Mouse (Mus musculus) spleen, adult 12 weeks (tissue): Measurements from ENCODE around the gene Kctd21.

Experiments
- DNase-seq: peaks from one replicate; pipeline ENCODE4 v3.0.0; 2022; ENCODE audit warnings: low spot score

The Kctd21 gene

DNA sequence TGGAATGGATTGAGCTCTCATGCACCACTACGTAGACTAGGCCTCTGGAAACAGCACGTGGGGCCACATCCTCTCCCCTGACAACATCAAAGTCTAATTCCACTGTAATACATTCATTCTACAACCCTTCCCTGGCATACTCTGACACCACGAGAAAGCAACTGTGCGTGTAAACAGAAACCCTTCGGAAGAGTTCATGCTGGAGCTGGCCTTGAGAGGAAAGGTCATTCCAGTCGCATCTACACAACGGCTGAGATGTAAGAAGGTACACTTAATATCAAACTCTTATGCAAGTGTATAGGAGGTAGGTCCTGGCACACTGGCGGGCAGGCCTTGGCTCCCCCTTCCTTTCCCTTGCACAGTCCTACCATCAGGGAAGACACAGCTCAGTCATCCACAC is 7.8 kb upstream of the Kctd21 start:
- no peak for DNase-seq

DNA sequence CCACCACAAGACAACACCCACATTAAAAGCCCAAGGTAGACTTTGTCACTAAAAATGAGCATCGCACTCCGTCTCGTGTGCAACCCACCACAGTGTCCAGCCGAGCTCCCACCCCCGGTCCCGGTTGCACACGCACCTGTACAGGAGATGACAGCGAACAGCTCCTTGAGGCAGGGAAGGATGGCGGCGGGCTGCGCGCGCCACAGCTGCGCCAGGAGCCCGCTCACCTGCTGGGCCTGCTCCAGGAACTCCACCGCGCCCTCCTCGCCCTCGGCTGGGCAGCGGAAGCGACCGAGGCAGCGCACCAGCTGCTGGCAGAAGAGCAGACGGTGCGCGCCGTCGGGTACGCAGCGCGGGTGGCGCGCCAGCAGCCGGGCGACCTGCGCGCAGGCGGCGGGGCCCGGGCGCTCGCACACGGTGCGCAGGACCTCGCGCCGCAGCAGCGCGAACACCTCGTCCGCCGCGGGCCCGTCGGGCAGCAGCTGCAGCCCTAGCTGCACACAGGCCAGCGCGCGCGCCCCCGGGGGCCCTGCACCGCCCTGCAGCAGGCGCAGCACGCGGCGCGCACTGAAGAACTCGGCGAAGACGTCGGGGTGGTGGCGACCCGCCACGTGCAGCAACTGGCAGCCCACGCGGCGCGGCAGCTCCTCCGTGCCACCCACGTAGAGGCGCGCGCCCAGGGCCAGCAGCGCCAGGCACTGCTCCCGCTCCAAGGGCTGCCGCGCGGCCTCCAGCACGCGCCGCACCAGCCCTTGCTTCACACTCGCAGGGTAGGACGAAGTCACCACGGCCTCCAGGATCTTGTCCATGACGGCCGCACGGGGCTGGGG is 6.8 kb upstream of the Kctd21 start:
- no peak for DNase-seq

DNA sequence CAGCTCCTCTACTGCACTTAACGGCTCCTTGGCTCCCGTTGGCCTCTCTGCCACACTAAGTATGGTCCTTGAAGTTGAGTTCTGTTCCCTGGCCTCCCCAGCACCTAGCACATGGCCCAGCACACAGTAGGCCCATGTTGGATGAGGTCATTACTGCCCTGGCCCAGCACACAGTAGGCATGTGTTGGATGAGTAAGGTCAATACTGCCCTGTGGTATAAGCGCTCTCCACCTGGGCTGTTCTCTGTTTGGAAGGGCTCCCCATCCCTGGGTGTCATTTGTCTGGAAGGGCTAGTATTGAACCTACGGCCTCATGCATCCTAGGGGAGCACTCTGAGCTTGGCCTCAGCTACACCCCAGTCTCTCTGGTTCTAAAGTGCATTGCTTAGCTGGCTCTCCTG is 4.8 kb upstream of the Kctd21 start:
- no peak for DNase-seq

DNA sequence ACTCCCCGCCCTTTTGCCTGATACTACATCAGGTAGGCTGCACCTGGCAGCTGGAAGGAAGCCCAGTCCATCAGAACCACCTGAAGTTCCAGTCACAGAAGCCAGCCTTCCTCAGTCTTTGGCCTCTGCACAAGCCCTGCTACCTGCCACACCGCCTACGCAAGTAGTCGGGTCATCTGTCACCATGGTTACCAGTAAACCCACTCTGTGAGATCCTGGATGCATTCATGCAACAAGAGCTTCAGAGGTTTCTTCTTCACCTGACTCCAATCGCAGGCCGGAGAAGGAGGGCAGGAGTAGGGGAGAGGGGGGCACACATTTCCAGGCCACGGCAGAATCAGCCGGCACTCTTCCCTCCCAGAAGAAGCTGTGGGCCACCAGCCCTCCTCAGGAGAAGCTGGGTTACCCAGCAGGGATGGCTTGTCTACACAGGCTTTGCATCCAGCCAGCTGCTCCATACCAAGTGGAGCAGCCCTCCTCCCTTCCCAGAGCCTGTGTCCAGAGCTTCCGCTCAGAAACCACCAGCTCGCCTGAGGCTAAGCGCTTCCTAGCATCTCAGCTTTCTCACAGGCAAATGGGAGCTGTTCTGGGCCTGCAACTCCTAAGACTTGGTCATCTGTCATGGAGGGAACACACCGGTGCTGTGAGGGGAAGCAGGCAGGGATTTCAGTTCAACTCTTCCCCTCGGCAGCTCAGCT is 3.1 kb upstream of the Kctd21 start:
- no peak for DNase-seq

DNA sequence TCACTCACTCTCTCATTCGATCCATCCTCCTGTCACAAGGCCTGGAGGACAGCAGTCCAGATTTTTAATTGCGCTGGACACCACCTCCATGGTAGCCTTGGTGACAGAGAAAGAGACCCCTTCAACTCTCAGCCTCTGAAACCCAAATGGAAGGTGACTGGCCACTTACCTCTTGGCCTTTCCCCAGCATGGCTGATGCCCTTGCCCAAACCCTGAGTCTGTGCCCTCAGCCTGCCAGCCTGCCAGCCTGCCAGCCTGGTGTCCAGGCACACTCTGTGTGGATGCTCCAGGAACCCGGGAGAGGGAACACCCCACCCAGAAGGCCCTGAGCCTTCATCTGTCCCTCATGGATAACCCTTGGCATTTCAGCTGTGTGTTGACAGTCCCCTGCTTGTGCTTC is 2.5 kb upstream of the Kctd21 start:
- DNase-seq, result no peak

DNA sequence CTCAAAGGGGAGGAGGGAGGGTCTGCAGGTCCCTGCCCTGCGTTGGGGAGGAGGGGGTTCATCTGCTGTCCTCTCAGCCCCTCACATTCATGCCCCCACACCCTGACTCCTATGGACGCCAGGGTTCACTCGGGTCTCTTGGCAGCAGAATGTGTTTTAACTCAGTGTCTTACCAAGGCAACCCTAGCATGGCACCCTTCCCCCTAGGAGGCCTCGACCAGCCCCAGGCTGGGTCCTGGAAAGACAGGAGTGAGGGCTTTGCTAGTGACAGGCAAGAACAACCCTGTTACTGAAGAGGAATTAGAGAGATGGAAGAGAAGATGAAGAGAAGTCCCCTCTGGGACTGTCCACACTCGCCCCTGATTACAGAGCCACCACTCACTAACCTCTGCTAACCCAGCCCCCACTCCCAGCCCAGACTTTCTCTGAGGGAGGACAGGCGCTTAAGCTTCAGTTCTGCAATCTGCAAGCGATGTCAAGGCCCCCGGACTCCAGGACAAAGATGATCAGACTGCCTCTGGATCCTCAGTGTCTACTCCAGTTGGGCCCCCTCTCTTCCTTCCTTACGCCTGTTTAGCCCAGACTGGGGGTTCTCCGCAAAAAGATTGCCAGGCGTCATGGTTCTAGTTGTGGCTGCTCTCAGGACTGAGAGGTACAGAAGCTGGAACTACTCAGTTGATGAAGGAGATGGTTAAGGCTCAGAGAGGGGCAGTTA is 1.0 kb upstream of the Kctd21 start:
- DNase-seq, result no peak

DNA sequence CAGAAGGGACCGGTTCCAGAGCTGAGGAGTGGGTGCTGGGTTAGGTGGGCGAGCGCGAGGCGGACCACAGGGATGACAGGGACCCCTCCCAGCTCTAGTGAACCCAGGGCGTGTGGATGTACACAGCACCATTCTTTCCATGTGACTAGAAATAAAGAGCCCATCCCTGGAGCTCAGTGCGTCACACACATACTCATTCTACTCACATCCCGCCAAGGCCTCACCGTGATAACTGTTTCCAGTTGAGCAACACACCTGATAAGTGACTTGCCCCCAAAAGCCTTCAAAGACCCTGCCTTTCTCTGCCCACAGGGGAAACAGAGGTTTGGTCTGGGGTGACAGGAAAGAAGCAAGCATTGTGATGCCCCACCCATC is 527 bp downstream of the Kctd21 start:
- DNase-seq, result peak; percentile 7

DNA sequence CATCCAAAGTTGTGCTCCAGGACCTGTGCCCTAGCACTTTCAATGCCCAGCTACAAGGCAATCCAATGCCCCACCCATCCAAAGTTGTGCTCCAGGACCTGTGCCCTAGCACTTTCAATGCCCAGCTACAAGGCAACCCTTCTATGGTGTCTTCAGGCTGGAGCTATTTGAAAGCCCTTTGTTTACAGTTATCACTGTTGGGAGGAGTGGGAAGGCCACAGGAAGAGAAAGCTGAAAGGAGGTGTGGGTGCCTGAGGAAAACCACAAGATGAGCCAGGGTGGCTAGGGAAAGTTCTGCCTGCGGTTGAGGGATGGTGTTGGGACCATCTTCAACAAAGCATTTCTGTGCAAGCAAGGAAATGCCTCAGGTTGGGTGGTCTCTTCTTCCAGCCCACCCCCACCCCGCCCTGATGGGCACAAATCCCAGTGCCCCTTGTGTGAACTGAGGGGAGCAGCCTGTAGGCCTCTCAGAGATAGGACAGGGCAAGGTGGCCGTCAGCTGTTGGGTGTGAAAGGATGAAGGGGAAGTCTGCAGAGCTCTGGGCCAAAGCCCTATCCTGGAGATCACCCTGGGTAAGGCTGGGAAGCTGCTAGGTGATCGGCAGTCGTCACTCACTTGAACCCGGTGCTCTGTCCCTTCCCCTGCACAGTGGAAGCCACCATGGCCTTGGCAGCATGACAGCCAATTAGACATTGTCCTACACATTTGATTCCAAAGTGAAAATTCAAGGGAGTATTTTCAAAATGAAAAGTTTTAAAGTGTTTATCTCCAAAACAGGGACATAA is 1.2 kb downstream of the Kctd21 start:
- DNase-seq, result no peak

DNA sequence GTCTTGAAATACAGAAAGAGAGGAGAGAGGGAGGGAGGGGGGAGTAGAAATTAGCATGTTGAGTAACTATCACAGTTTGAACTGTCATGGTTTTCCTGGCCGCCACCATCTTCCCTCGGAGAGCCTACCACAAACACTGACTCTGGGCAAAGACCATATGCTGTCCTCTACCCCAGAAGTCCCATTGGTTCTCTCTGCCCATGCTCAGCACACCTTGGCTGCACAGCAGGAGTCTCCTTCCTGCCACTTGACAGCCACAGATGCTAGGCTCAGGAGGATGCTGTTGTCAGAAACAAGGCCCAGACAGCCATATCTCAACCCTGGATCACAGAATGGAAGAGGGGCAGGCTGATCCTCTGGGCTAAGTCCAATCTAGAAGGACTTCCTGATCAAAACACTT is 2.3 kb downstream of the Kctd21 start:
- no peak for DNase-seq

DNA sequence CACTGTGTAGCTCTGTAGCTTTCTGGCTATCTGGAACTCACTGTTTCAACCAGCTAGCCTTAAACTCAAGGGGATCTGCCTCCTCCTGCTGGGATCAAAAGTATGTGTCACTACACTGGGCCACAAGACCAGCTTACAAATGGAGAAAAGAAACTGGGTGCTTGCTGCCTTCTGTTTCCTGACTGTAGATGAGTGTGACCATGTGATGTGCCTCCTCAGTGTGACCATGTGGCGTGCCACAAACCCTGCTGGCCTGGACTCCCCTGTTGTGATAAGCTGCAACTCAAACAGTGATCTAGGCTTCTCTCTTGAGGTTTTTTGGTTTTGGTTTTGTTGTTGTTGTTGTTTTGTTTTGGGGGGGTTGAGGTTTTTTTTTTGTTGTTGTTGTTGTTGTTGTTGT is 4.6 kb downstream of the Kctd21 start:
- no peak for DNase-seq

DNA sequence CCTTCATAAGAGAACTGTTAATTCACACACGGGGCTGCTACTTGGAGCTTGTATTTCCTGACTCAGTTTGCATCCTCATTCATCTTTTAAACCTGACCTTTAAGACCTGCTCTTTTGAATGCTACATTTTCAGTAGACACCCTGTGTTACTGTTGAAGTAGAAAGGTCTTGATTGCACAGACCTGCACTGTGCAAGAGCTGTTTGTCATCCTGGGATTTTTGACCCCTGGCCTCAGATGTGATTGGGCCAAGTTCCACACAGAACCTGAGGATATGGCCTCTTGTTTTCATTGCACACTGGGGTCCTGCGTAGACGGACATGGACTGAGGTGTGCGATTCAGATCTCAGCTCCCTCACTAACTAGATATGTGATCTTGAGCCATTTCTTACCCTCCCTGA is 6.5 kb downstream of the Kctd21 start:
- DNase-seq, result no peak

DNA sequence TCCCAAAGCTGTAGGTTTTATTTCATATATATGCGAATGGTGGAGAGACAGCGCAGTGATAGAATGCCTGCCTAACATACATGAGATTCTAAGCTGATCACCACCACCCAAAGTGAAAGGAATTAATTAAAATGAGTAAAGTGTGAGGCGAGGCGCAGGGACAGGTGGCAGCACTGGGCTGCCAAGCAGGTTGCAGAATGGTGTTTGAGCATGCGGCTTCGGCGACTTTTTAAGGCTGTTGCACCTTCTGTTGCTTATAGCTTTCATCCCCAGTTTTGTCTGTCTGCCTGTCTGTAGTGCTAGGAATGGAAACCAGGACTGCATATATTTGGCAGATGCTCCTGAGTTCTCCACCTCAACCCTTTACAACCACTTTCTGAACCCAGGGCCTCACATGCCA is 7.5 kb downstream of the Kctd21 start:
- DNase-seq, result no peak

DNA sequence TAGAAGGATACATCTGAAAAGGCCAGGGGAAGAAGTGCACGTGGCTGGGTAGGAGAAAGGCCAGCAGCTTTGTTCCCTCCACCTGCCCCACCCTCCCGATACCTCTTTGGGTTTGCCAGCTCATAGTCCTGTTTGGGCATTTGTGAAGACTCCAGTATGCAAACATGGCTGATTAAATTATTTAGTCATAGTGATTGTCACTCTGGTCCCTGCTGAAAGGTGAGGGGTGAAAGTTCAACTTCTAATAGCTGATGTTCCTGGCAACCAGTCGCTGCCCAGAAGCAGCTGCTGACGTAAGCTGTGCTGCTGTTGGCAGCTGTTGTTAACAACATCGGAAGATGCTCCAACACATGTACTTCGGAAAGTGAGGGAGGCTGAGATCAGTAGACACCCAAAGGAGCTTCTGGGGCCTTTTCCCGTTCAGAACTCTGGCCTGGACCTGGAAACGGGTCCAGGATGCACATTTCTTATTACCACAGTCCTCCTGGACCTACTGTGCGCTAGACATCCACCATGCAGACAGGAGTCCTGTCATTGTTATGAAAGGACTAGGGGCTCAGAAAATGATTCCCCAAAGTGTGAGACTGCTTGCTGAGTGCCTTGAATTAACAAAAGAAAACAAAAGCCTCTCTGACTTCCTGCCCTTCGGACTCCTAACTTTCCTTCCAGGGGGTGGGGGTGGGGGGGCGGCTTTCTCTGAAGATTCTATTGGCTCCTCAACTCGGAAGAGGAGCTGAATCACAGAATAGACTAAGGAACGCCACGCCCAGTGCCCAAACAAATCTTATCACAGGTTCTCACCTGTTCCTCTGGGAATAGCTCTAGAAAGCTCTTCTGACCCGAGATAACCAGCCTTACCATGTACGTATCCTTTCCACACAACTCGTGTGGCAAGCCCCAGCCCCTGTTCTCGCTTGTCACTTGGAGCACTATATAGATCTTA is 9.1 kb downstream of the Kctd21 start:
- no peak for DNase-seq

DNA sequence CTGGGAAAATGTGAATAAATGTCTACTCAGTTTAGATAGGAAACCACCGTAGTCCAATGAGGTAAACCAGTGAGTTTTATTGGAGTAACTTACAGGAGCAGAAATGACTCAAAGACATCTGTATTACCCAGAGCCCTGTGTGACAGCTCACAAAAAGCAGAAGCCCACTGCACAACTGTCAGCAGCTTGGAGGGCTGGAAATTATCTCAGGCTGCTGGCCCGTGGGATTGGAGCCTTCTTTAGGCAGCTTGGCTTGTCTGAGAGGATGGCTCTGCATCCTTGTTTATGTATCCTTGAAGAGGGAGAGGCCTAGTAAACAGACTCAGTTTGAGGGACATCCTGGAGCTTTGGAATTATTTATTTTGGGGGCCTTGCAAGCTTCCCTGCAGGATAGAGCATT is 10.8 kb downstream of the Kctd21 start:
- DNase-seq, result no peak

DNA sequence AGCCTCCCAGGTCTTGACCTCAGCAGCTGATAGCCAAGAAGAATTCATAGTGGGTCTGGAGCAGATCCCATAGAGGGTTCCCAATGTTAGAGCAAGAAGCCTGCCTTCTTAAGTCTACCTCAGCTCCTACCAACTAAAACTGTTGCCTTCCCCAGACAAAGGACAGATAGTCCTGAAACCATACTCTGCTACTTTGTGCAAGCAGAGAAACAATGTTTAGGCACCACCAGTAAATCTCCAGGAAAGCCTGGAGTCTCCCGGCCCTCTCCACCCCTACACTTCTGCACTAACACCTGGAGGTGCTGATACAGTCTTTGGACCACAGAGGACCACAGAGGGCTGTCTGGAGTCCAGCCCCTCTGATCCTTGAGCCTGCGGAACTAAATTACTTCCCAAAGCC is 12.5 kb downstream of the Kctd21 start:
- no peak for DNase-seq

DNA sequence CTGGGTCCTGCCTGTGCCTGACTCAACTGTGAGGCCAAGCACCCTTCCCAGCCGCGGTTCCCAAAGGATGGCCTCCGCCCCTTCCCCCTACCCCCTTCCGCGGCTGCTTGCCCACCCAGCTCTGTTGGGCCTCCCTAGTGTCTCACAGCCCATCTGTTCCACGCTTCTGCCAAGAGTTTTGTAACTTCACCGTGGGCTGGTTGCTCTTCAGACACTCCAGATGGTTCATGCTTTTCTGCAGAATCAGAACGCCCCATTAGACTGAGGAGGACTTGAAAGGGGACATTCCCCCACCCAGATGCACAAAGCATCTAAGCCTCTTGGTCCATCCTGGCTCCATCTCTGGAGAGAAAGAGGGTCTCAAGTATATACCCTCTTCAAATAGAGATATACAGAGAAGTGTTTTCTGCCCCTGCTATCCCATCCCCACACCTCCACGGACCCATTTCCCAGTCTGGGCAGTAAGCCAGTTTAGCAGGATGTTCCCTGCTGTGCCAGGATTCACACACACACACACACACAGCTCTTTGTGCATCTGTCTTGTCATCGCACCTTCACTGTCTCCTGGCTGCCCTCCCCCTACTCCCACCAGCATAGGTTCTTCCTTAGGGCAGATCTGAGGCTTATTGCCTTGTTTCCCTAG is 13.2 kb downstream of the Kctd21 start:
- no peak for DNase-seq

DNA sequence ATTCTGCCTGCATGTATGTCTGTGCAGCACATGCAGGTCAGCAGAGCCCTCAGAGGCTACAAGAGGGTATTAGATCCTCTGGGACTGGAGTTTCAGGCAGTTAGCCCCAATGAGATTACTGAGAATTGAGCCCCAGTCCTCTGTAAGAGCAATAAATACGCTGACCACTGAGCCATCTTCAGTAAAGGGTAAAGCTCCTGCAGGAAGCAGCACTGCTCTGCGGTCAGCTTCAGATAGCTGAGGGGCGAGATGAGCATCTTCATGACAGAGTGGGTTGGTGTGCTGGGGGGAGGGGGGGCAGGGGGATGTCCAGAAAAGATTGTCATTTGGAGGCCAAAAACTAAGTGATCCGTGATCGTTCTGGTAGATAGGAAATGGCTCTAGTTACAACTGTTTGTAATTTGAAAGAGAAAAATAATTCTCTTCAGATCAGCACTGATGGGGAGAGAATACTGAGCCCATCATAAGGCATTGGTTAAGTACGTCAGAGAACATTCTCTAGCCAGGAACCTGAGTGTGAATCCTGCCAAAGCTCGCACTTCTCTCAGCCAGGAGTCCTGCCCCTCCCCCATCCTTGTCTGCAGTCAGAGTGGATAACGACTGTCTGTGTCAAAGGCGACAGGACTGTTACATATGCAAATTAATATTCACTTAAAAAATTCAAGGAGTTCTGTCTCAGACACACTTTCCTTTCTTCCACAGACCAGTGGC is 14.1 kb downstream of the Kctd21 start:
- DNase-seq, result no peak

DNA sequence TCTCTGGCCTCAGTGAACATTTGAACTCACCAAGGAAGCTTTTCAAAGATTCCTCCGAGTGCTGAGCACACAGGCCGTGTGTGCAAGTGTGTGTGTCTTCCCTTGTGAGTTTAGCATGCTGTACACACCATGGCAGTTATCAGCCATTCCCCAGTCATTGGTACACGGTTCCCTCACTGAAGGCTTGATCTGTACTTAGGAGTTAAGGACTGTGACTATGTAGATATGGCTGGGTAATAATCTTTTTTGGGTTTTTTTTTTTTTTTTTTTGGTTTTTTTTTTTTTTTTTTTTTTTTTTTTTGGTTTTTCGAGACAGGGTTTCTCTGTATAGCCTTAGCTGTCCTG is 14.7 kb downstream of the Kctd21 start:
- no peak for DNase-seq

DNA sequence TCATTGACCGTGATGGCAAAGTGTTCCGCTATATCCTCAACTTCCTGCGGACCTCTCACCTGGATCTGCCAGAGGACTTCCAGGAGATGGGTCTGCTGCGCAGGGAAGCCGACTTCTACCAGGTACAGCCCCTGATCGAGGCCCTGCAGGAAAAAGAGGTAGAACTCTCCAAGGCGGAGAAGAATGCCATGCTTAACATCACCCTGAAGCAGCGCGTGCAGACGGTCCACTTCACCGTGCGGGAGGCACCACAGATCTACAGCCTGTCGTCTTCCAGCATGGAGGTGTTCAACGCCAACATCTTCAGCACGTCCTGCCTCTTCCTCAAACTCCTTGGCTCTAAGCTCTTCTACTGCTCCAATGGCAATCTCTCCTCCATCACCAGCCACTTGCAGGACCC is 15.3 kb downstream of the Kctd21 start:
- no peak for DNase-seq

DNA sequence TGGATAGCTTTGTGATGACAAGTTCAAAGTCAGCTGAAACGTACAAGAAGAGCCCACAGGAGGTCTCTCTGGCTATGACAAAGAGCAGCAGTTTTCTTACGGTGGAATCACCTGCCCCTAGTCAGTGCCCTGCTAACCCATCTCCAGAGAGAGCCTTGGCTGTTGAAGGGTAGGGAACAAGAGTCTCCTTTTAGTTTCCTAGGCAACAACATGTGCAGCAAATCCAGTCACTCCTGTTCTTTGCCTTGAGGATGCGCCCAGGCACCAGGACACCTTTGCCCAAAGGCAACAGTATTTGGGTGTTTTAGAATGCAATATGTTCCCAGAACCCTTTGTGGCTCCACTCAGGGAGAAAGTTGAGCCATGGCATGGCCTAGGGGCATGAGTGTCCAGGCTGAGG is 16.2 kb downstream of the Kctd21 start:
- no peak for DNase-seq
